Mouse (Mus musculus): ENCODE results near the gene Abhd14b. TPM values are rescaled to one million over a fixed set of nuclear protein-coding genes. Genes with fewer than 3 reads are reported as not detected.

Abhd14b gene
- total RNA-seq, 2 experiments from 2014 or later = 11.6 to 12.2 TPM

- peak; percentile 92 to 96 for DNase-seq (ENCODE audit: low spot score in 2 of 2)
Measured at GRCm38 (mm10) chr9:106429221-106430014, 17.8 kb upstream of the Abhd14b start, which contains the start of gene Rpl29. Gene Rpl29, plus strand, starts transcription at chr9:106429454.

DNA sequence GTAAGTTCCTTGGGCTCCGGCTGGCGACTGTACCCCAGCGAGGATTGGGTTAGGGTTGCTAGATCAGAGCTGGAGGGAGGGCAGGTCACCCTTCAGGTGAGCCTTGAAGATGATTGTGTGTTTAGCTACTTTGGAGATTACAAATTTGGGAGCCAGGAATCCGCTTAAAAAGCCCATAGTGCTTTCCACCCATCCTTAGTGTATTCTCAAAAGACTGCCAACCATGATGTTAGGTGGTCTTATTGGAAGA, 17.3 kb upstream of the Abhd14b start:
- DNase-seq (ENCODE audit: low spot score in 2 of 2) = no peak

- no peak for DNase-seq (ENCODE audit: low spot score in 2 of 2)
Measured at GRCm38 (mm10) chr9:106433389-106433788, 13.9 kb upstream of the Abhd14b start.

- DNase-seq (ENCODE audit: low spot score in 2 of 2) = no peak
Measured at GRCm38 (mm10) chr9:106436566-106436965, 10.7 kb upstream of the Abhd14b start.

DNA sequence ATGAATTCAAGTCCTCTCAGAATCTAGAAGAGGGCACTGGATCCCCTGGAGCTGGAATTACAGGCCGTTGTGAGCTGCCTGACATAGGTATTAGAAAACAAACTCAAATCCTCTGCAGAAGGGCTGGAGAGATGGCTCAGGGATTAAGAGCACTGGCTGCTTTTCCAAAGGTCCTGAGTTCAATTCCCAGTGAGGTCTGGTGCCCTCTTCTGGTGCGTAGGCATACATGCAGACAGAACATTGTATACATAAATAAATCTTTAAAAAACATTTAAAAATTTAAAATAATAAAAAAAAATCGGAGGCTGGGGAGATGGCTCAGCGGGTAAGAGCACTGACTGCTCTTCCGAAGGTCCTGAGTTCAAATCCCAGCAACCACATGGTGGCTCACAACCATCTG, 4.6 kb upstream of the Abhd14b start:
- no peak for DNase-seq (ENCODE audit: low spot score in 2 of 2)

- no peak for DNase-seq (ENCODE audit: low spot score in 2 of 2)
Measured at GRCm38 (mm10) chr9:106444836-106445235, 2.4 kb upstream of the Abhd14b start.

GRCm38 (mm10) chr9:106447951-106448350, 692 bp downstream of the Abhd14b start:
- no peak for DNase-seq (ENCODE audit: low spot score in 2 of 2)

DNA sequence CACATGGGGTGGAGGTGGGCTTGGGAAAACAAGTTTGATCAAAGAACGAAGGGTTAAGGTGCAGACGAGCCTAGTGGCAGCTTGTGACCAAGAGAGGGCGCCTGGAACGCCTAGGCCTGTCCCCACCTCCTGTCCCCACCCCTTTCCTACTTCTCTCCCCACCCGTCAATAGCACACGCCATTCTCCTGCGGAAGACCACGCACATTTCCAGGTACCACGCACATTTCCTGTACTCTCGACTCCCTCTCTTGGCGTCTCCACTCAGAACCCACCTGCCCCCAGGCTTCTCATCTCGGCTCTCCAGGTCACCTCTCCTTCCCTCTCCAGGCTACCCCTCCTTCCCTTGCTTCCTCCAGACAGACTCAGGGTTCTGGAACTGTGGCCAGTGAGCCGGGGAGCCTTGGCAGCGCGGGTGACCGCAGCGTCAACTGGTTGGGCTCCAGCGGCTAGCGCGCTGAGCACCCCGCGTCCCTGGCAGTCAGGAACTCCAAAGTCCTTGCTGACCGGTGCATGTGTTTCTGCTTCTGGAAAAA, 1.3 kb downstream of the Abhd14b start:
- peak in 1 of 2 experiments; percentile 83 for DNase-seq (ENCODE audit: low spot score in 2 of 2)

DNA sequence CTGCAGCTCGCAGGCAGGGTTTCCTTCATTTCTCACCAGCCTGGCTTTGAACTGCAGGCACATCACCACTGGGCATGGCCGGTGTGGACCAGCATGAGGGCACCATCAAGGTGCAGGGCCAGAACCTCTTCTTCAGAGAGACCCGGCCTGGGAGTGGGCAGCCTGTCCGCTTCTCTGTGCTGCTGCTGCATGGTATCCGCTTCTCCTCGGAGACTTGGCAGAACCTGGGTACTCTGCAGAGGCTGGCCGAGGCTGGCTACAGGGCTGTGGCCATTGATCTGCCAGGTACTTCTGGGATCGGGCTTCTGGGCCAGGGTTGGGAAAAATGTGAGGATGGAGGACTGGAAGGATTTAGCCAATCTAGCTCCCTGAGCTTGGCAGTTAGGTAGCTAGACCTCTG, 2.7 kb downstream of the Abhd14b start:
- no peak for DNase-seq (ENCODE audit: low spot score in 2 of 2)

DNA sequence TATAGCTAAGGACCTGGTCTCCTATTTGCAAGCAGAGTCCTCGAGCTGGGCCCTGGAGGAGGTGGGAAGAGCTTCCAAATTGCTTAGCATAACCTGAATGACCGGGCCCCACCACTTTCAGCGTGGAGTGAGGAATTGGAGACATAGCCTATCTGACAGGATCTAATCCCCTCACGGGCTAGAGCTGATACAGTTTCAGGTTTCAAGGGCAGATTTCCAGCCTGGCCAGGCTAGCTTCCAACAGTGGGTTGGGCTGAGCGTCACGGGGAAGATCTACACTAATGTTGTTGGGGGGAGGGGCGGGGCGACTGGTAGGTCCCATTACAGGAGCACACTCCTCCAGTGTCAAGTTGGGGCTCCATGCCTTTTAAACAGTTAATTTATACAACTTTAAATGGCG, 3.4 kb downstream of the Abhd14b start:
- DNase-seq (ENCODE audit: low spot score in 2 of 2) = no peak

DNA sequence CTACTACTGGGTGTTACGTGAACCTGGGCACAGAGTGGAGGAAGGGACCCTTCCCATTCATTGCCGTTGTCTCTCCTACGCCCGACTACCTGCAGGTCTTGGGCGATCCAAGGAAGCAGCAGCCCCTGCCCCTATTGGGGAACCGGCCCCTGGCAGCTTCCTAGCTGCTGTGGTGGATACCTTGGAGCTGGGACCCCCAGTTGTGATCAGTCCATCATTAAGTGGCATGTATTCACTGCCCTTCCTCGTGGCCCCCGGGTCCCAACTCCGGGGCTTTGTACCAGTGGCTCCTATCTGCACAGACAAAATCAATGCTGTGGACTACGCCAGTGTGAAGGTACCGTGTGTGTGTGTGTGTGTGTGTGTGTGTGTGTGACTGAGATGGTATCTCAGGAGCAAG, 4.0 kb downstream of the Abhd14b start:
- no peak for DNase-seq (ENCODE audit: low spot score in 2 of 2)

GRCm38 (mm10) chr9:106451899-106452298, 4.6 kb downstream of the Abhd14b start:
- DNase-seq (ENCODE audit: low spot score in 2 of 2) = no peak

GRCm38 (mm10) chr9:106452351-106452750, 5.1 kb downstream of the Abhd14b start:
- DNase-seq (ENCODE audit: low spot score in 2 of 2) = no peak

- DNase-seq (ENCODE audit: low spot score in 2 of 2) = peak in 1 of 2 experiments; percentile 51
Measured at GRCm38 (mm10) chr9:106452821-106453220, 5.6 kb downstream of the Abhd14b start.

DNA sequence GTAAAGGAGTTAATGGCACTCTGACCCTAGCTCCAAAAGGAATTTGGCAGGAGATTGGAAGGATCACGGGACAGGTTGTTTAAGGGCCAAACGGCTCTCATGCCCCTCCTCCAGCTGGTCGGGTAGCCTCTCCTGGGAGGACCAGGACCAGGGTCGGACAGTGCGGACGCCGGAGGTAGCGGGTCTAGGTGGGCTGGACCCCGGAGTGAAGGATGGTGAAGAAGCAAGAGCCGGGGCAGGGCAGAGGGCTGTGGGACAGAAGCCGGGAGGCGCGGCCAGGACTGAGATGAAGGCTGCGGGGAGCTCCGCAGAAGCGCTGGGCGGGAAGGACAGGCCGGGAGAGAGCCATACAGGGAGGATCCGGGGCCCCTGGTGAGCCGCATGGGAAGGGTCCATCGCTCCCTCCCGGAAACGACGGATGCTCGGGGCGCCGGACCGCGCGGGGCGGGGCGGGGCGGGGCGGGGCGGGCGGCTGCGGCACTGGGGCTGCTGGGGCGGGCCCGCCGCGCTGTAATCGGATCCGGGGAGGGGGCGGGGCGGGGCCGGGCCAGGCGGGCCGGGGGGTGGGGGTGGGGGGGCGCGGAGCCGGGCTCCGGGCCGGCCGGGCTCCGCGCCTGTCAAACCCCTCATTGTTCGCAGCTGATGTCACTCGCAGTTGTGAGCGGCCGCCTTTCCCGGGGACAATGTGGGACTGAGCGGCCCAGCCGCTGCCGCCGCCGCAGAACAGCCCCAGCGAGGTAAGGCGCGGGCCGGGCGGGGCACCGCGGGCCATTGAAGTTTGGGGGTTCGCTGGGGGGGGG, 6.2 kb downstream of the Abhd14b start, which contains the start of gene Pcbp4:
TSS of gene Pcbp4 (plus strand) at position 21 of the 800 bp plus-strand sequence.
- peak in 1 of 2 experiments; percentile 66 for DNase-seq (ENCODE audit: low spot score in 2 of 2)

DNA sequence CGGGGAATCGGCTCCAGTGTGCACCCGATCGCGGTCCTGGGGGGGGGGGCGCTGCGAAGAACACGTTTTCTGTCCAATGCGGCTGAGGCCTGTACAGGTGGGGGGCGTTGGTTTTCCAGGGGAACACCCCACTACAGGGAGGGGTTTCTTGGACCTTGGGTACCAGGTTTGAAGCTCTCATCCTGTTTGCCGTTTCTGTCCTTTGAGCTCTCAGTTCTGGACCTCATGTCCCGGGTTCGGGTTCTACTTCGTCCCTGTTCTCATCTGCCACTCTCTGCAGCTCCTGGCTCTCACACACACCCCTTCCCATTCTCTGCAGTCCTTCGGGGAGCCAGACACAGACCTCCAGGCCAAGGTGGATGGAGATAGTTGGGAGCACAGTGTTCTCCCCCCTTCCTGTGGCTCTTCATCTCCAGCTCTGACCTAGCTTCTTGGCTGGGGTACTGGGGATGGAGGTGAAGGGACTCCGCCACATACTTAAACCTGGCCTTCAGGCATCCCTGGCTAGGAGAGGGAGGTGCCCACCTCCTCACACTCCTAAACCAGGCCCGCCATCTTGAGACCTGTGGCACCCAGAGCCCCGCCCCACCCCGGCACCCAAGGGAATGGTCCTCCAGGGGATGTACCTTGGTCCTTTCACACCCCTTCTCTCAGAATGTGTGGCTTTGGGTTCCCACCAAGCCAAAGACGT, 7.0 kb downstream of the Abhd14b start:
- no peak for DNase-seq (ENCODE audit: low spot score in 2 of 2)

DNA sequence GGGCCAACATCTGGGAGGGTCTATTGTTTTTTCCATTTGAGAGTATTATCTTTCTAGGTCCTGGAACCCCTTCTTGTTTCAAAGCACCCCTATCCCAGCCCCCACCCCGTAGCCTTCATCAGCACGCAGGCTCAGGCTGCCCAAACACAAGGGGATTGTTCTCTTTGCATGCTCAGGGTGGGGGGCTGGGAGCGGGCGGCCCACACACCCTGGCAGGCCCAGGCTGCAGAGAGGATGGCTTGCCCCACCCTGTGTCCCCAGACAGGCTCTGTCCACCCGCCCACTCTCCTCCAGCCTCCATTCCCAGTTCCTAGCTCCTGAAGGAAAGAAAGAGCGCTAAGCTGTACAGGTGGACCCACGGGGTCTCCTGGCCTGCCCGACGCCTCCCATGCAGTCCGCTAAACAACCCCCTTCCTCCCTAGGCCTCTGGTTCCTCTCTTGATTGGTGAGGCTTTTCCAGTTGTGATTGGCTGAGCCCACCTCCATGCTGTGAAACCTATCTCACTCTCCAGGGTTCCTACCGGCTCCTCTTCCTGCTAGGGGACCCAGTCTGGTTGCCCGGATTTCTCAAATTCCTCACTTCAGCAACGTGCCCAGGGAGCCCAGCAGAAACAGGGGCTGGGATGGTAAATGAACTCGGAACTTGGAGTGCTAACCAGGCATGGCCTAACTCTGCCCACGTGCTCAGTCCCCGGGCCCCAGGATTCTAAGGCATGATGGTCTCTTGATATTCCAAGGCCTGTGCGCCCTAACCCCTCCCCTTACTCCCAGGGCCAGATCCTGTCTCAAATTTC, 7.8 kb downstream of the Abhd14b start:
- DNase-seq (ENCODE audit: low spot score in 2 of 2) = peak in 1 of 2 experiments; percentile 54

GRCm38 (mm10) chr9:106456325-106457162, 9.3 kb downstream of the Abhd14b start:
- no peak for DNase-seq (ENCODE audit: low spot score in 2 of 2)

DNA sequence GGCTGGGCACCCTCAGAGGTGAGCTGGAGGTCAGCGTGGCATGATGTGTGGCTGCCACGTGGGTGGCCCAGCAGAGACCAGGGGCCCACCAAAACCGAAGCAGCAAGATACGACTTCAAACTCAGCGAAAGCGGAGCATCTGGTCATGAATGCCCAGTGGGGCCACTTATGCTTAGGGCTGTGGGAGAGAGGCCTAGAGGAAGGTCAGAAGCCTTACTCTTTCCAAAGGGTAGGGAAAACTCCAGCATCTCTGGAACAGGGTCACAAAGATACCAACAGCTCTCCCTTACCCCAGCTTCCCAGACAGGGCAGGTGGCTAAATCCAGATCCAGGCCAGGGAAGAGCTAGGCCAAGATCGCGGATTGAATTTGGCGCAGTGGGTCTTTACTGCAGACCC, 9.9 kb downstream of the Abhd14b start:
- no peak for DNase-seq (ENCODE audit: low spot score in 2 of 2)

DNA sequence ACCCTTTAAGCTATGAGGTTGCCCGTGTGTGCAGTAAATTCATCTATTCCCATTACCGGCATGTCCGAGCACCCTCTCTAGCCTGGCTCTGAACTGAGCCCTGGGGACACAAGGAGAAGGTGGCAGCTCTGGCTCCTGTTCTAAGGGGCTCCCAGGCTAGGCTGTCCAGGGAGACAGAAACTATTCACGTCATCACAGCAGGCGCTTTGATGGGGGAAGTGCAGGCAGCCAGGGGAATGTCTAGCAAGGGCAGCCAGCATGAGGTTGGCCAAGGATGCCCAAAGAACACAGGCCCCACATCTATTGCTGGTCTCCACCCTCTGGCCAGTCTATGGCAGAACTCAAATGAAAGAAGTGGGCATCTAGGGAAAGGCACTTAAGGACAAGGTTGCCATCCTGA, 10.7 kb downstream of the Abhd14b start:
- no peak for DNase-seq (ENCODE audit: low spot score in 2 of 2)
